In genomic region chr4:155221599-155222551, GRCm38 (mm10) we compare ENCODE assay signal across 8 mouse cellular contexts. TPM values are rescaled to one million over a fixed set of nuclear protein-coding genes. Genes with fewer than 3 reads are reported as not detected.
DNase-seq lines count a peak whose midpoint lies in the region; ATAC-seq and TF ChIP-seq lines count a peak whose summit lies in the region.

No protein-coding gene starts in this region.

- ATAC-seq in forebrain, embryonic 12.5 days (ENCODE audit: low FRiP score), result no peak
- no peak for ATAC-seq in heart, postnatal 0 days (ENCODE audit: insufficient read depth, low read depth)
- no peak for ATAC-seq in lung, embryonic 15.5 days (ENCODE audit: borderline replicate concordance, extremely low read depth, low FRiP score, low TSS enrichment)

- peaks cover 27% of the 10 kb centered on the region for H3K4me1 ChIP-seq in bone marrow, adult 2 months (ENCODE audit: control insufficient read depth, insufficient read depth, low read length)
- H3K4me1 ChIP-seq in forebrain, embryonic 12.5 days, result peaks cover 52% of the 10 kb centered on the region
- H3K4me1 ChIP-seq in heart, postnatal 0 days (ENCODE audit: control insufficient read depth, insufficient read depth), result peaks cover 41% of the 10 kb centered on the region
- peaks cover 46% of the 10 kb centered on the region for H3K4me1 ChIP-seq in lung, embryonic 15.5 days

- DNase-seq in B cell, adult 2 months, result peak; percentile 59 to 66
- no peak for DNase-seq in heart, postnatal 0 days (ENCODE audit: low spot score)
- peak; percentile 62 to 79 for DNase-seq in layer of hippocampus, adult 18-20 months (ENCODE audit: low spot score in 2 of 2)
- DNase-seq in ovary, postnatal 10 days (ENCODE audit: low spot score), result peak; percentile 63
- DNase-seq in thymus, postnatal 10 days (ENCODE audit: low spot score in 2 of 2), result peak; percentile 32 to 52

- 1% methylated on average over 92 of the region's 93 CpGs for WGBS in bone marrow, adult 2 months
- under 1% methylated on average over 92 of the region's 93 CpGs for WGBS in forebrain, embryonic 12.5 days
- under 1% methylated on average over 82 of the region's 93 CpGs for WGBS in heart, postnatal 0 days
- WGBS in lung, embryonic 15.5 days, result under 1% methylated on average over 86 of the region's 93 CpGs

- peak overlapping the region; percentile 98 for H3K9ac ChIP-seq in forebrain, embryonic 12.5 days
- H3K9ac ChIP-seq in heart, postnatal 0 days (replicated peaks; ENCODE audit: low read depth, low read length), result peak overlapping the region; percentile 83
- H3K9ac ChIP-seq in lung, embryonic 15.5 days, result peak overlapping the region; percentile 94

- no peaks in the 10 kb centered on the region for H3K36me3 ChIP-seq in forebrain, embryonic 12.5 days (replicated peaks)
- no peaks in the 10 kb centered on the region for H3K36me3 ChIP-seq in heart, postnatal 0 days (replicated peaks; ENCODE audit: control insufficient read depth, insufficient read depth, low read length)
- no peaks in the 10 kb centered on the region for H3K36me3 ChIP-seq in lung, embryonic 15.5 days

- TF ChIP-seq POLR2A in bone marrow, adult 2 months (IDR thresholded peaks at IDR 0.05; ENCODE audit: borderline replicate concordance, control insufficient read depth, low read depth, low read length), result peak; percentile 45; the same call in 1 of the 2 replicates

- H3K9me3 ChIP-seq in forebrain, embryonic 12.5 days, result no peaks in the 10 kb centered on the region
- H3K9me3 ChIP-seq in heart, postnatal 0 days (replicated peaks; ENCODE audit: control insufficient read depth, low read length), result no peaks in the 10 kb centered on the region
- no peaks in the 10 kb centered on the region for H3K9me3 ChIP-seq in lung, embryonic 15.5 days

- H3K27me3 ChIP-seq in forebrain, embryonic 12.5 days, result no peaks in the 10 kb centered on the region
- no peaks in the 10 kb centered on the region for H3K27me3 ChIP-seq in heart, postnatal 0 days (ENCODE audit: control insufficient read depth, insufficient read depth, low read length)
- H3K27me3 ChIP-seq in lung, embryonic 15.5 days, result no peaks in the 10 kb centered on the region

- H3K27ac ChIP-seq in bone marrow, adult 2 months (ENCODE audit: control insufficient read depth, insufficient read depth, low read depth, low read length, poor library complexity), result peak overlapping the region; percentile 46
- peak overlapping the region; percentile 81 for H3K27ac ChIP-seq in forebrain, embryonic 12.5 days
- peak overlapping the region; percentile 86 for H3K27ac ChIP-seq in heart, postnatal 0 days (ENCODE audit: low read depth)
- peak overlapping the region; percentile 85 for H3K27ac ChIP-seq in lung, embryonic 15.5 days

- peak overlapping the region; percentile 79 for H3K4me3 ChIP-seq in bone marrow, adult 2 months (replicated peaks; ENCODE audit: control insufficient read depth, low read depth, low read length)
- H3K4me3 ChIP-seq in forebrain, embryonic 12.5 days (replicated peaks), result peak overlapping the region; percentile 97
- peak overlapping the region; percentile 78 for H3K4me3 ChIP-seq in heart, postnatal 0 days (ENCODE audit: low read depth, low read length)
- peak overlapping the region; percentile 91 for H3K4me3 ChIP-seq in lung, embryonic 15.5 days

- TF ChIP-seq CTCF in bone marrow, adult 2 months (IDR thresholded peaks at IDR 0.05; ENCODE audit: control insufficient read depth, insufficient read depth, low read length), result no peak
- 0 out of 2 replicates have a peak, but pooled peaks have one; percentile 0 for TF ChIP-seq CTCF in heart, postnatal 0 days (IDR thresholded peaks at IDR 0.05; ENCODE audit: low read depth)

- TF ChIP-seq EP300 in heart, postnatal 0 days (IDR thresholded peaks at IDR 0.05; ENCODE audit: low read depth), result no peak

- H3K4me2 ChIP-seq in forebrain, embryonic 12.5 days, result peak overlapping the region; percentile 98
- H3K4me2 ChIP-seq in heart, postnatal 0 days (ENCODE audit: low read depth, low read length), result peak overlapping the region; percentile 91
- peak overlapping the region; percentile 90 for H3K4me2 ChIP-seq in lung, embryonic 15.5 days

RNA-seq across cellular contexts. Expression of gene Ski, which starts 0.5 kb away (rescaled TPM):
- polyA plus RNA-seq in bone marrow, adult 2 months (2011; ENCODE audit: insufficient read depth, insufficient read length, low replicate concordance, missing spikeins), result 7.0 and 10.4 TPM in 2 replicates
- 12.3 and 14.2 TPM in 2 replicates for polyA plus RNA-seq in forebrain, embryonic 12.5 days (2016; fragmentation: Nextera tagmentation; extraction: Ambion mirVana)
- 53.2 and 60.6 TPM in 2 replicates for total RNA-seq in heart, postnatal 0 days (2014; rRNA removed; ENCODE audit: low replicate concordance)
- 7.7 and 9.3 TPM in 2 replicates for polyA plus RNA-seq in heart, postnatal 0 days (2015; fragmentation: Nextera tagmentation; extraction: Ambion mirVana)
- total RNA-seq in layer of hippocampus, adult 18-20 months (2021), result 100 to 1,000 TPM; 136 to 138 TPM
- 16.1 and 16.9 TPM in 2 replicates for polyA plus RNA-seq in lung, embryonic 15.5 days (2015; fragmentation: Nextera tagmentation; extraction: Ambion mirVana)

RNA-seq across cellular contexts. Expression of gene Faap20, which starts 27.7 kb away (rescaled TPM):
- polyA plus RNA-seq in bone marrow, adult 2 months (2011; ENCODE audit: insufficient read depth, insufficient read length, low replicate concordance, missing spikeins), result 19.3 and 29.3 TPM in 2 replicates
- 96.4 and 96.9 TPM in 2 replicates for polyA plus RNA-seq in forebrain, embryonic 12.5 days (2016; fragmentation: Nextera tagmentation; extraction: Ambion mirVana)
- 45.8 and 69.2 TPM in 2 replicates for total RNA-seq in heart, postnatal 0 days (2014; rRNA removed; ENCODE audit: low replicate concordance)
- 48.1 and 51.0 TPM in 2 replicates for polyA plus RNA-seq in heart, postnatal 0 days (2015; fragmentation: Nextera tagmentation; extraction: Ambion mirVana)
- 10 to 100 TPM; 27.5 to 31.8 TPM for total RNA-seq in layer of hippocampus, adult 18-20 months (2021)
- 83.4 and 83.5 TPM in 2 replicates for polyA plus RNA-seq in lung, embryonic 15.5 days (2015; fragmentation: Nextera tagmentation; extraction: Ambion mirVana)
